Mouse (Mus musculus) MEL (cell line): ENCODE data around the gene Prkag2. TPM values are rescaled to one million over a fixed set of nuclear protein-coding genes. Genes with fewer than 3 reads are reported as not detected.

Source experiments
- DNase-seq: peaks from one replicate; pipeline ENCODE4 v3.0.0; 2011; ENCODE audit warnings: low read depth, low spot score
- H3K27ac ChIP-seq: 2 replicates; pipeline ENCODE4 v1.5.1; 2012; ENCODE audit warnings: low read depth, mild to moderate bottlenecking, control low read depth, low read length, moderate library complexity; ENCODE audit not compliant: control insufficient read depth
- H3K27me3 ChIP-seq, 2 experiments: fragments of 150-350 bp in 1 of 2; sonication (generic) in 1 of 2; 2 replicates each; pipeline ENCODE4 v1.6.1; 2012; ENCODE audit warnings: low read length in 2 of 2, mild to moderate bottlenecking in 2 of 2, improper control_type of control experiment in 1 of 2, moderate library complexity in 1 of 2; ENCODE audit not compliant: insufficient read depth in 2 of 2, control insufficient read depth in 1 of 2
- H3K36me3 ChIP-seq, 2 experiments: 2 replicates each; pipeline ENCODE4 v1.6.1; 2012 to 2014; ENCODE audit warnings: low read length in 2 of 2, improper control_type of control experiment in 1 of 2, inconsistent platforms in 1 of 2, mild to moderate bottlenecking in 1 of 2; ENCODE audit not compliant: insufficient read depth in 2 of 2, control insufficient read depth in 1 of 2
- H3K4me1 ChIP-seq, 2 experiments: fragments of 150-350 bp in 1 of 2; sonication (generic) in 1 of 2; 2 replicates each; pipeline ENCODE4 v1.6.1; 2012; ENCODE audit warnings: low read length in 2 of 2, improper control_type of control experiment in 1 of 2, mild to moderate bottlenecking in 1 of 2; ENCODE audit not compliant: insufficient read depth in 2 of 2, control insufficient read depth in 1 of 2
- H3K4me3 ChIP-seq, 2 experiments: fragments of 150-350 bp in 1 of 2; sonication (generic) in 1 of 2; 2 replicates each; pipeline ENCODE4 v1.5.1; 2012; ENCODE audit warnings: low read depth in 2 of 2, low read length in 2 of 2, mild to moderate bottlenecking in 2 of 2, moderate library complexity in 2 of 2, control low read depth in 1 of 2, improper control_type of control experiment in 1 of 2; ENCODE audit not compliant: control insufficient read depth in 1 of 2, insufficient read depth in 1 of 2
- H3K79me2 ChIP-seq: 2 replicates; pipeline ENCODE4 v1.6.1; 2012; ENCODE audit warnings: mild to moderate bottlenecking, low read length, moderate library complexity; ENCODE audit not compliant: control insufficient read depth, poor library complexity, insufficient read depth
- H3K9ac ChIP-seq: 2 replicates; pipeline ENCODE4 v1.6.1; 2012; ENCODE audit warnings: low read depth, mild to moderate bottlenecking, control low read depth, low read length, moderate library complexity; ENCODE audit not compliant: control insufficient read depth, poor library complexity, severe bottlenecking
- H3K9me3 ChIP-seq: fragments of 150-350 bp; sonication (generic); replicated peaks from 2 replicates; pipeline ENCODE4 v1.6.1; 2012; ENCODE audit warnings: mild to moderate bottlenecking, low read length, improper control_type of control experiment, moderate library complexity; ENCODE audit not compliant: insufficient read depth
- CHD2 ChIP-seq: IDR thresholded peaks from 2 replicates; pipeline ENCODE4 v1.6.1; 2011; ENCODE audit warnings: low read length, improper control_type of control experiment
- ETS1 ChIP-seq: IDR thresholded peaks from 2 replicates; pipeline ENCODE4 v1.6.1; 2012; ENCODE audit warnings: low read depth, mild to moderate bottlenecking, inconsistent platforms, low read length, improper control_type of control experiment, moderate library complexity
- GABPA ChIP-seq: IDR thresholded peaks from 2 replicates; pipeline ENCODE4 v1.6.1; 2012; ENCODE audit warnings: low read depth, mild to moderate bottlenecking, inconsistent platforms, low read length, improper control_type of control experiment, moderate library complexity
- KAT2A ChIP-seq: conservative IDR thresholded peaks from 2 replicates; pipeline ENCODE4 v1.6.1; 2012; ENCODE audit warnings: low read depth, low read length, improper control_type of control experiment, inconsistent platforms
- MAZ ChIP-seq: IDR thresholded peaks from 2 replicates; pipeline ENCODE4 v1.6.1; 2012; ENCODE audit warnings: low read depth, mild to moderate bottlenecking, inconsistent platforms, low read length, improper control_type of control experiment
- MEF2A ChIP-seq: IDR thresholded peaks from 2 replicates; pipeline ENCODE4 v1.6.1; 2014; ENCODE audit warnings: low read depth, mild to moderate bottlenecking, inconsistent platforms, low read length, improper control_type of control experiment; ENCODE audit not compliant: poor library complexity, insufficient replicate concordance, severe bottlenecking; ENCODE audit errors: extremely low read depth
- MXI1 ChIP-seq: IDR thresholded peaks from 2 replicates; pipeline ENCODE4 v1.6.1; 2011; ENCODE audit warnings: mild to moderate bottlenecking, low read depth, low read length, improper control_type of control experiment
- MYB ChIP-seq: IDR thresholded peaks from 2 replicates; pipeline ENCODE4 v1.6.1; 2011; ENCODE audit warnings: mild to moderate bottlenecking, low read depth, low read length, improper control_type of control experiment
- POLR2A ChIP-seq, 2 experiments: IDR thresholded peaks; 2 replicates each; pipeline ENCODE4 v1.6.1; 2011 to 2012; ENCODE audit warnings: low read length in 2 of 2, mild to moderate bottlenecking in 2 of 2, control low read depth in 1 of 2, improper control_type of control experiment in 1 of 2, low read depth in 1 of 2, moderate library complexity in 1 of 2; ENCODE audit not compliant: control insufficient read depth in 1 of 2, insufficient read depth in 1 of 2, poor library complexity in 1 of 2
- RCOR1 ChIP-seq: IDR thresholded peaks from 2 replicates; pipeline ENCODE4 v1.6.1; 2012; ENCODE audit warnings: low read depth, mild to moderate bottlenecking, inconsistent platforms, low read length, improper control_type of control experiment
- TCF12 ChIP-seq: IDR thresholded peaks from 2 replicates; pipeline ENCODE4 v1.6.1; 2014; ENCODE audit warnings: low read depth, mild to moderate bottlenecking, inconsistent platforms, low read length, improper control_type of control experiment, moderate library complexity
- UBTF ChIP-seq: IDR thresholded peaks from 2 replicates; pipeline ENCODE4 v1.6.1; 2012; ENCODE audit warnings: low read depth, mild to moderate bottlenecking, inconsistent platforms, low read length, improper control_type of control experiment, moderate library complexity, borderline replicate concordance; ENCODE audit not compliant: insufficient read depth
- USF1 ChIP-seq: IDR thresholded peaks from 2 replicates; pipeline ENCODE4 v1.6.1; 2014; ENCODE audit warnings: low read depth, mild to moderate bottlenecking, inconsistent platforms, low read length, improper control_type of control experiment, moderate library complexity
- USF2 ChIP-seq, 2 experiments: IDR thresholded peaks; 2 replicates each; pipeline ENCODE4 v1.6.1; 2011 to 2012; ENCODE audit warnings: improper control_type of control experiment in 2 of 2, low read length in 2 of 2, borderline replicate concordance in 1 of 2, inconsistent platforms in 1 of 2, low read depth in 1 of 2, mild to moderate bottlenecking in 1 of 2; ENCODE audit not compliant: insufficient read depth in 1 of 2
- ZNF384 ChIP-seq: IDR thresholded peaks from 2 replicates; pipeline ENCODE4 v1.6.1; 2012; ENCODE audit warnings: low read depth, mild to moderate bottlenecking, inconsistent platforms, low read length, improper control_type of control experiment
- polyA plus RNA-seq, 2 experiments: library from polyadenylated mRNA; stranded (reverse) in 1 of 2; unstranded in 1 of 2; fragments of >175 nt in 1 of 2; fragments of >200 nt in 1 of 2; gene quantifications; 2 replicates each; pipeline versions ENCODE4 v1.2.1 to v1.2.4; 2012; ENCODE audit warnings: low replicate concordance in 2 of 2, low read depth in 1 of 2; ENCODE audit not compliant: insufficient read length in 2 of 2, insufficient read depth in 1 of 2, missing spikeins in 1 of 2
- total RNA-seq: library from RNA; depleted of rRNA; stranded (reverse); fragments of 300-350 nt; gene quantifications from 2 replicates; pipeline ENCODE4 v1.2.3, GENCODE M21; 2012

Gene Prkag2
- total and polyA plus RNA-seq, 3 experiments, result 8.0 to 27.9 TPM; not detected in 1

- Histone ChIP-seq H3K4me1 (no peaks in the 10 kb centered on the region), H3K9me3 (no peaks in the 10 kb centered on the region), H3K9ac (no peak overlapping the region), H3K27me3 (peaks cover 0 to 3% of the 10 kb centered on the region in 2 experiments; a peak in 2 of 4 replicates), H3K4me3 (no peak overlapping the region), H3K79me2 (no peaks in the 10 kb centered on the region), H3K27ac (no peak overlapping the region), H3K36me3 (no peaks in the 10 kb centered on the region)
- DNase-seq, result no peak
- no peak for TF ChIP-seq MAZ
- no peak for TF ChIP-seq UBTF
- no peak for TF ChIP-seq RCOR1
- TF ChIP-seq USF1, result no peak
- no peak for TF ChIP-seq CHD2
- no peak for TF ChIP-seq ZNF384
- TF ChIP-seq USF2 (IDR thresholded peaks at IDR 0.05; ENCODE audit: borderline replicate concordance in 1 of 2, insufficient read depth in 1 of 2, low read depth in 1 of 2, low read length in 2 of 2), result no peak
- TF ChIP-seq KAT2A, result no peak
- TF ChIP-seq MYB, result no peak
- TF ChIP-seq GABPA, result no peak
- no peak for TF ChIP-seq ETS1
These were observed 13.7 kb upstream of the Prkag2 start for GRCm38 (mm10) chr5:25114110-25114509.

DNA sequence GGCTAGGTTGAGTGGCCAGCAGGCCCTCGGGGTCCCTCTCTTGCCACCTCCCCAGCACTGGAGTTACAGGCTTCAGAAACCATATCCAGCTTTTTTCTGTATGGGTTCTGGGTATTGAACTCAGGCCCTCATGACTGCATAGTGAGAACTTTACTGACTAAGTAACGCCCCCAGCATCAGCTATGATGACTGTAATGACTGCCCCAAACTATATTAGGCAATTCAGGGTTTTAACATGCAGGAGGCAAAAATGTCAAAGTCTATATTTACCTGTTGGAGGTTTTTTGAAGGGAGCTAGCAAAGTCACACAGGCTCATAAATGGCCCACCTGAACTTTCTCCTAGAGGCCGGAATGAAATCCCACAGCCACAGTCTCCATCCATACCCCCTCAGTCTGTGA lies 9.9 kb upstream of the Prkag2 start:
- H3K4me1 ChIP-seq, result peaks cover 0 to 3% of the 10 kb centered on the region in 2 experiments; a peak in 2 of 4 replicates
- no peaks in the 10 kb centered on the region for H3K36me3 ChIP-seq
- TF ChIP-seq MEF2A (no peak), UBTF (no peak), MXI1 (no peak), POLR2A (IDR thresholded peaks at IDR 0.05; ENCODE audit: control insufficient read depth in 1 of 2, insufficient read depth in 1 of 2, low read depth in 1 of 2, low read length in 2 of 2, poor library complexity in 1 of 2) (no peak), TCF12 (no peak), GABPA (no peak)
- H3K9ac ChIP-seq, result no peak overlapping the region
- H3K79me2 ChIP-seq, result no peaks in the 10 kb centered on the region
- peaks cover 0 to 3% of the 10 kb centered on the region in 2 experiments; a peak in 2 of 4 replicates for H3K27me3 ChIP-seq
- H3K27ac ChIP-seq, result no peak overlapping the region
- DNase-seq, result no peak
- H3K4me3 ChIP-seq, result no peak overlapping the region
- no peaks in the 10 kb centered on the region for H3K9me3 ChIP-seq
